Mouse (Mus musculus) liver, adult (tissue): Measurements from ENCODE around the gene Hmgn1.

ENCODE experiments used
- GATA4 ChIP-seq: IDR thresholded peaks from 2 replicates; pipeline ENCODE4 v1.6.1; 2014; ENCODE audit warnings: mild to moderate bottlenecking, low read length; ENCODE audit not compliant: insufficient replicate concordance

Hmgn1 gene

GRCm38 (mm10) chr16:96127657-96128344 lies at the start of gene Hmgn1:
Hmgn1 (minus strand) TSS chr16:96127729.
- TF ChIP-seq GATA4 = peak; percentile 76; the same call in 1 of the 2 replicates

- no peak for TF ChIP-seq GATA4
Observed at GRCm38 (mm10) chr16:96175399-96175798, 47.9 kb upstream of the Hmgn1 start.

- TF ChIP-seq GATA4 = no peak
Observed at GRCm38 (mm10) chr16:96173648-96174047, 46.1 kb upstream of the Hmgn1 start.

GRCm38 (mm10) chr16:96168837-96169236 lies 41.3 kb upstream of the Hmgn1 start:
- TF ChIP-seq GATA4 = no peak

GRCm38 (mm10) chr16:96165723-96166264 lies 38.3 kb upstream of the Hmgn1 start:
- TF ChIP-seq GATA4 = no peak

- no peak for TF ChIP-seq GATA4
Observed at GRCm38 (mm10) chr16:96161336-96161735, 33.8 kb upstream of the Hmgn1 start.

GRCm38 (mm10) chr16:96160927-96161326 lies 33.4 kb upstream of the Hmgn1 start:
- no peak for TF ChIP-seq GATA4

- TF ChIP-seq GATA4 = no peak
Observed at GRCm38 (mm10) chr16:96159794-96160346, 32.3 kb upstream of the Hmgn1 start.

GRCm38 (mm10) chr16:96159091-96159731 lies 31.7 kb upstream of the Hmgn1 start:
- TF ChIP-seq GATA4 = no peak

GRCm38 (mm10) chr16:96158511-96159080 lies 31.1 kb upstream of the Hmgn1 start:
- TF ChIP-seq GATA4 = no peak

- no peak for TF ChIP-seq GATA4
Observed at GRCm38 (mm10) chr16:96157171-96157570, 29.6 kb upstream of the Hmgn1 start.

- no peak for TF ChIP-seq GATA4
Observed at GRCm38 (mm10) chr16:96156019-96156418, 28.5 kb upstream of the Hmgn1 start.

- no peak for TF ChIP-seq GATA4
Observed at GRCm38 (mm10) chr16:96154476-96154875, 26.9 kb upstream of the Hmgn1 start.

GRCm38 (mm10) chr16:96151551-96151950 lies 24.0 kb upstream of the Hmgn1 start:
- no peak for TF ChIP-seq GATA4

GRCm38 (mm10) chr16:96150995-96151394 lies 23.5 kb upstream of the Hmgn1 start:
- no peak for TF ChIP-seq GATA4

GRCm38 (mm10) chr16:96149311-96149710 lies 21.8 kb upstream of the Hmgn1 start:
- no peak for TF ChIP-seq GATA4
